Mouse (Mus musculus) spleen, adult 2 months (tissue): ENCODE measurements around the gene Mfap1a. TPM values are rescaled to one million over a fixed set of nuclear protein-coding genes. Genes with fewer than 3 reads are reported as not detected.
A peak's percentile ranks its signal among the peaks of the same experiment; 100 is the strongest.
"Not testable (repeated sequence)": the region's sequence is repeated elsewhere in the genome, so short reads cannot be mapped to it uniquely, and the experiment has no call there.

Source experiments
- DNase-seq, 2 experiments: peaks; one replicate each; pipeline versions ENCODE4 v3.0.0 to v3.0.0-alpha.2; 2012 to 2021; ENCODE audit warnings: low spot score in 2 of 2, low read depth in 1 of 2
- H3K27ac ChIP-seq: fragments of 200-500 bp; 2 replicates; pipeline ENCODE4 v1.5.1; 2012; ENCODE audit warnings: low read length, inconsistent platforms; ENCODE audit not compliant: insufficient read depth
- H3K27me3 ChIP-seq: fragments of 200-500 bp; 2 replicates; pipeline ENCODE4 v1.6.1; 2012; ENCODE audit warnings: mild to moderate bottlenecking, moderate library complexity, low read length, inconsistent platforms; ENCODE audit not compliant: control insufficient read depth, insufficient read depth
- H3K36me3 ChIP-seq: fragments of 200-500 bp; 2 replicates; pipeline ENCODE4 v1.6.1; 2012; ENCODE audit warnings: mild to moderate bottlenecking, low read length, inconsistent platforms; ENCODE audit not compliant: control insufficient read depth, insufficient read depth
- H3K4me1 ChIP-seq: fragments of 200-500 bp; 2 replicates; pipeline ENCODE4 v1.6.1; 2011; ENCODE audit warnings: inconsistent platforms; ENCODE audit not compliant: control insufficient read depth, insufficient read depth, insufficient read length
- H3K4me3 ChIP-seq: fragments of 200-500 bp; 2 replicates; pipeline ENCODE4 v1.5.1; 2011; ENCODE audit warnings: mild to moderate bottlenecking, inconsistent platforms; ENCODE audit not compliant: insufficient read depth, insufficient read length; ENCODE audit errors: extremely low read depth
- CTCF ChIP-seq: fragments of 200-500 bp; IDR thresholded peaks from 2 replicates; pipeline ENCODE4 v1.5.1; 2011; ENCODE audit warnings: mild to moderate bottlenecking, inconsistent platforms; ENCODE audit not compliant: insufficient read depth, insufficient read length, insufficient replicate concordance; ENCODE audit errors: extremely low read depth
- POLR2A ChIP-seq: fragments of 200-500 bp; IDR thresholded peaks from 2 replicates; pipeline ENCODE4 v1.6.1; 2011; ENCODE audit warnings: low read depth, low read length, inconsistent platforms
- WGBS: fragments of 180-500 bp; shearing (Covaris S2); methylation state at CpG from one replicate; pipeline ENCODE4 v1.1.7; 2018; 5-methylcytosine and 5-hydroxymethylcytosine counted together
- polyA plus RNA-seq: library from polyadenylated mRNA; depleted of rRNA; stranded (reverse); fragments of >200 nt; gene quantifications from 2 replicates; pipeline ENCODE4 v1.2.3, GENCODE M21; 2012

Mfap1a gene
- polyA plus RNA-seq, 1 experiment, result 1.8 TPM

DNA sequence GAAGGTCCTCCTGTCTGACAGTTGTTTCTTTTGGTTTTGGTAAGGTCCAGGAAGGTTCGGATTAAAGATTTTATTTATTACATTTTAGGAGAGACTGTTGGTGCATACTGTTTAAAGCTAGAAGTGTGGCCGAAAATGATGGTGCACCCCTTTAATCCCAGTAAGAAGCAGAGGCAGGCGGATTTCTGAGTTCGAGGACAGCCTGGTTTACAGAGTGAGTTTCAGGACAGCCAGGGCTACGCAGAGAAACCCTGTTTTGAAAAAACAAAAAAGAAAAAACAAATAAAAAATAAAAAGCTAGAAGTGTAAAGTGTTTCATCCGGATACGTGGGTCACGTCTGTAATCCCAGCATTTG, 32.3 kb downstream of the Mfap1a start:
- Histone ChIP-seq H3K36me3 (no peaks in the 10 kb centered on the region), H3K27ac (no peak overlapping the region), H3K4me3 (peak overlapping the region; percentile 70), H3K27me3 (no peaks in the 10 kb centered on the region), H3K4me1 (peaks cover 3% of the 10 kb centered on the region; the same call in 1 of the 2 replicates)
- no peak for TF ChIP-seq POLR2A
- TF ChIP-seq CTCF, result no peak
- DNase-seq, result no peak
- WGBS, result 27% methylated on average over 8 of the region's 8 CpGs

DNA sequence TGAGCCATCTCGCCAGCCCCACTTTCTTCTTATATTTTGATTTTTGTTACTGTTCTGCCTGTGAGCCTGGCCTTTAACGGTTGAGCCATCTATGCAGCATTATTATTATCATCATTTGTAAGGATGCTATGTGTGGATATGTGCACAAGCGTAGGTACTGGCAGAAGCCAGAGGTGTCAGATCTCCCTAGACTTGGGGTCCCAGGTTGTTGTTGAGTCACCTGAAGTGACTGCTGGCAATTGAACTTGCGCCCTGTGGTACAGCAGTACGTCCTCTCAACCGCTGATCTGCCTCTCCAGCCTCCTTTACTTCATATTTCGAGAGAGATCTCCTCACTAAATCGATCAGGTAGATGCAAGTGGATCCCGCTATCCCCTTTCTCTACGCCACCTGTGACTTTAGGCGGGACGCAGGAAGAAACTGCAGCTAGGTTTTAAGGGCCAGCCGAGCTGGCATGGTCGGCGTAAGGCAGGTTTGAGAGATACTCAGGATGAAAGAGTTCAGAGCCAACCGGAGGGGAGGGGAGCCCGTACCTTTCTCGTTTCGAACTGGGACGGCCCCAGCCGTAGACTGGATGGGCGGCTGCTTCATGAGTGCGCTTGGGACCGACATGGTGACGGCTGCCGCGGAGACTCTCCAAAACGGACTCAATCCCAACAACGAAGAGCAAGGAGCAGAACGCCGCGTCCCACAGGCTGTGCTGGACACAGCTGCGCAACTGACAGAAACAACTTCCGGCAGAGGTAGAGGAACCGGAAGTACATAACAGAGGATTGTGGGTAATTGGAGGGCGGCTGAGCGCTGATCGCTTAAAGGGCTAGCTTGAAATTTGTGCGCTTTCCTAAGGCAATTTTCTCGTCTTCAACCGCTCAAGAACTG, 32.9 kb downstream of the Mfap1a start, which contains the start of gene Mfap1b:
Gene Mfap1b, minus strand, starts transcription at position 767 of the 879 bp plus-strand sequence.
- not testable (repeated sequence) for H3K36me3 ChIP-seq, H3K4me1 ChIP-seq, H3K27me3 ChIP-seq
- peak; percentile 72 to 78 for DNase-seq
- peak; percentile 93 for TF ChIP-seq POLR2A
- Histone ChIP-seq H3K27ac (peak within 1 kb of the TSS; percentile 75), H3K4me3 (peak within 1 kb of the TSS; percentile 70)
- 6% methylated on average over 41 of the region's 41 CpGs for WGBS

GRCm38 (mm10) chr2:121472783-121473182, 33.7 kb downstream of the Mfap1a start:
- H3K27ac ChIP-seq, H3K27me3 ChIP-seq, DNase-seq, H3K4me1 ChIP-seq, H3K4me3 ChIP-seq, H3K36me3 ChIP-seq: not testable (repeated sequence)
- 94% methylated on average over 3 of the region's 3 CpGs for whole genome bisulfite sequencing

DNA sequence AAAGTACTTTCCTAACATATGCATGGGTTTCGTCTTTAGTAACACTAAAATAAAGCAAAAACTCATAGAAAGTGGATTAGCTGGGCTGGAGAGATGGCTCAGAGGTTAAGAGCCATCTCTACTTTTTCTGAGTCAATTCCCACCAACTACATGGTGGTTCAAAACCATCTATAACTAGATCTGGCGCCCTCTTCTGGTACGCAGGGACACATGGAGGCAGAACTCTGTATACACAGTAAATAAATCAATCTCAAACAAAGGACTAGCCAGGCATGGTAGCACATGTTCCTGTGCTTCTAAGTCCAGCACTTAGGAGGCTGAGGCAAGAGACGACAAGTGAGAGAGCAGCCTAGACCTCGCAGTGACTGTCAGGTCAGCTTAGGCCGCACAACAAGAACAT, 37.5 kb downstream of the Mfap1a start:
- not testable (repeated sequence) for DNase-seq, H3K36me3 ChIP-seq, H3K27me3 ChIP-seq, H3K27ac ChIP-seq, H3K4me3 ChIP-seq, H3K4me1 ChIP-seq
- 83% methylated on average over 2 of the region's 6 CpGs for WGBS

DNA sequence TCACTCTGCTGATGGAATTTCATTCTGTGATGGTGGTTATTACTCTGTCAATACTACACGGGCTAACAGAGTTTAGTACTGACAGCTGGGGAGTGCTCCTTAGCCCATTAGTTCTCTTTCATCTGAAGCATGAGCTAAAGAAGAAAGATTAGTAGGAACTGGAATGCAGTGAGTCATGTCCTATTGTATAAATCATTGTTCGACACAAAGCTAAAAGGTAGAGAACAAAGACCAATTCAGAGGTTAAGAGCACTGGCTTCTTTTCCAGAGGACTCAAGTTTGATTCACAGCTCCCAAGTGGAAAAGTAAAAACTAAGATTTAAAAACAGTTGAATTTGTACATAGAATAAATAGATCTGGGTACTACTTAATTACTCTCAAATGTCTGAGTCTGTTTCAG, 46.4 kb downstream of the Mfap1a start:
- no peaks in the 10 kb centered on the region for H3K27me3 ChIP-seq
- DNase-seq, result no peak
- no peak overlapping the region for H3K27ac ChIP-seq
- WGBS, result 85% methylated on average over 2 of the region's 2 CpGs
- TF ChIP-seq POLR2A, result no peak
- peaks cover 5% of the 10 kb centered on the region; the same call in 1 of the 2 replicates for H3K36me3 ChIP-seq
- peaks cover 9% of the 10 kb centered on the region; the same call in 1 of the 2 replicates for H3K4me1 ChIP-seq
- H3K4me3 ChIP-seq, result no peak overlapping the region

GRCm38 (mm10) chr2:121456692-121457642, 49.5 kb downstream of the Mfap1a start, which contains the start of gene Serinc4:
Gene Serinc4 (minus strand): TSS chr2:121456781.
- Histone ChIP-seq H3K36me3 (peaks cover 9% of the 10 kb centered on the region; the same call in 1 of the 2 replicates), H3K4me1 (peaks cover 9% of the 10 kb centered on the region; the same call in 1 of the 2 replicates), H3K4me3 (peak within 1 kb of the TSS; percentile 97), H3K27ac (peak within 1 kb of the TSS; percentile 88), H3K27me3 (no peaks in the 10 kb centered on the region)
- WGBS, result 4% methylated on average over 41 of the region's 41 CpGs
- DNase-seq, result peak; percentile 80 to 88
- peak; percentile 31 for TF ChIP-seq POLR2A
- TF ChIP-seq CTCF, result no peak

DNA sequence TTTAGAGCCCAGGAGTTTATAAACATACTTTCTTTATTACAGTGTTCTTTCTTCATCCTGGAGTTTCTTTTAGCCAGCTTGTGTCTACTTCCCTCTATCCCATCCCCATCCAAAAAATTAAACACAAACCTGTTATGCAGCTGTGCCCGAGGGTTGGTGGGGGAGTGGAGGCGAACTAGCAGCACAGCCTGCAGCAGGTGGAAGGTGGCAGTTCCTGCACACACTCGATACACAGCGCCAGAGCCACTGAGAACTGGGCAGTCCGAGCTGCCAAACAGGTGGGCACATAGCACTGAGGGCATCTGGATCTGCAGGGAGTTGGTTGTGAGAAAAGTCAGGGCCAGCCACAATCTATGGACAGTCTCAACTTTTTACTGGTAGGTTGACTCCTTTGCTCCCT, 50.9 kb downstream of the Mfap1a start:
- DNase-seq, result no peak
- TF ChIP-seq CTCF, result no peak
- TF ChIP-seq POLR2A, result no peak
- H3K27me3 ChIP-seq, result no peaks in the 10 kb centered on the region
- no peak overlapping the region for H3K27ac ChIP-seq
- H3K4me1 ChIP-seq, result peaks cover 10% of the 10 kb centered on the region
- peaks cover 14% of the 10 kb centered on the region for H3K36me3 ChIP-seq
- WGBS, result 88% methylated on average over 5 of the region's 5 CpGs
- H3K4me3 ChIP-seq, result no peak overlapping the region
